Mouse (Mus musculus) right cerebral cortex, postnatal 25 days (tissue): ENCODE data around the gene Nlgn2.

Experiments used
- DNase-seq: peaks from one replicate; pipeline ENCODE4 v3.0.0; 2022

Gene Nlgn2

GRCm38 (mm10) chr11:69789431-69789830, 48.2 kb downstream of the Nlgn2 start:
- DNase-seq = no peak

GRCm38 (mm10) chr11:69787306-69787705, 50.3 kb downstream of the Nlgn2 start:
- no peak for DNase-seq

DNA sequence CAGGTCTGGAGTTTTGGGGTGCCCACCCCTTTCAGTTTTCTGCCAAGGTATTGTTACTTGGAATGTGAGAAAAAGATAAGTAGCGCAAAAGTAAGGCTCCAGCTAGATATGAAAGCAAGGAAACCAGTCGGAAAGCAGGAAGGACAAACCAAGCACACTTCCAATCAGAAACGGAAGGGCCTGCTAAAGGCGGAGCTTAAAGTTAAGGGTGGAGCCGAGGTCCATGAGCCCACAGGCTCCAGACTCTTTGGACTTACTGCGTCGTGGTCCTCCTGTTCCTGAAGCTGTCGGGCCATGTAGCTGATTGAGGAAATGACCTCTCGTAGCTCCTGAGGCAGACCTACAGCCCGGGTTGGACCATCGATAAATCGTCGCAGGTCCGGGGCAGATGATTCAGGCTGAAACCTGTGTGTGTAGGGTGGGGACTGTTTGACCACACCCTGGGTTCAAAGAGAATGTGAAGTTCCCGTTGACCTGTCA, 52.8 kb downstream of the Nlgn2 start:
- DNase-seq = no peak

- peak; percentile 3 for DNase-seq
Measured at GRCm38 (mm10) chr11:69781828-69782227, 55.8 kb downstream of the Nlgn2 start.

DNA sequence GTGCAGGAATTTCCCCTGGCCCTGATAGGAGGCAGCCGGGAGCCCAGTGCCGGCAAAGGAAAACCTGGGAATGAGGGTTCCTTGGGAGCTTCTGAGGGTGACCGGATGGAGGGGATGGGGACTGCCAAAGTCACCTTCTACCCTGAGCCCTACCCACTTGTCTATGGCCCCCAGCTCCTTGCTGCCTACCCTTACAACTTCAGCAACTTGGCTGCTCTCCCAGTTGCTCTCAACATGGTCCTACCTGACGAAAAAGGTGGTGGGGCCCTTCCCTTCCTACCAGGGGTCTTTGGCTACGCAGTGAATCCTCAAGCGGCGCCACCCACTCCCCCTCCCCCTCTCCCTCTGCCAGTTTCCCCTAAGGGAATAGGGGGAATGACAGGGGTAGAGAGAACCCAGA, 58.6 kb downstream of the Nlgn2 start:
- DNase-seq = no peak

DNA sequence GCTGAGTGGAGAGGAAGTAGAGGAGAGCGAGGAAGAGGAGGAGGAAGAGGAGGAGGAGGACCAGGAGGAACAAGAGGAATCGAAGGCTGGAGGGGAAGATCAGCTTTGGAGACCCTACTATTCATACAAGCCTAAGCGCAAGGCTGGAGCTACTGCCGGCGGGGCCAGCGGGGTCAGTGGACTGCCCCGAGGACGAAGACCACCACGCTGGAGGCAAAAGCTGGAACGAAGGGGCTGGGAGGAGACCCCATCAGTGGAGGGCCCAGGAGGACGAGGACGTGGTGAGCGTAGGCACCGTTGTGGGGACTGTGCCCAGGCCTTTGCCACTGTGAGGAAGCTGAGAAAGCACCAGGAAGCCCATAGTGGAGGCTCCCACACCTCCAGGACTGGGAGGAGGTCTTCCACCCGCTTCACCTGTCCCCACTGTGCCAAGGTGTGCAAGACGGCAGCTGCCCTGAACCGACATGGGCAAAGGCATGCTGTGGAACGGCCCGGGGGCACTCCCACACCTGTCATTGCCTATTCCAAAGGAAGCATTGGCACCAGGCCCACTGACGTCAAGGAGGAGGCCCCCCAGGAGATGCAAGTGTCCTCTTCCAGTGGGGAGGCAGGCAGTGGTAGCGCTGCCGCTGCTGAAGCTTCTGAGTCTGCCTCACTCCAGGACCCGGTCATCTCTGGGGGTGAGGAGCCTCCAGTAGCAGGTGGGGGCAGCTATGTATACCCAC, 59.2 kb downstream of the Nlgn2 start:
- DNase-seq = no peak

- DNase-seq = no peak
Measured at GRCm38 (mm10) chr11:69777504-69778257, 59.9 kb downstream of the Nlgn2 start.

GRCm38 (mm10) chr11:69776488-69776887, 61.1 kb downstream of the Nlgn2 start:
- DNase-seq = no peak

DNA sequence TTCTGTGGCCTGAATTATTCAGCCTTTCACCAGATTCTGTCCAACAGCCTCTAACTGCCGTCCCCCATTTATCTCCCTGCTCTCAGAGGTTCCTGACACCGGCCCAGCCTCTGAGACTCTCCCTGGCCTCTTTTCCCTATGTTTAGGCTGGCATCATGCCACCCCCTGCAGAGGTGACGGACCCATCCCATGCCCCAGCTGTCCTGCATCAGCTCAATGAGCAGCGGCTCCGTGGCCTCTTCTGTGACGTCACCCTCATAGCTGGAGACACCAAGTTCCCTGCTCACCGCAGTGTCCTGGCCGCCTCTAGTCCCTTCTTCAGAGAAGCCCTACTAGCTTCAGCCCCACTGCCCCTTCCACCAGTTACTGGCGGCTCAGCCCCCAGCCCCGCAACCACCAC, 61.9 kb downstream of the Nlgn2 start:
- no peak for DNase-seq

DNA sequence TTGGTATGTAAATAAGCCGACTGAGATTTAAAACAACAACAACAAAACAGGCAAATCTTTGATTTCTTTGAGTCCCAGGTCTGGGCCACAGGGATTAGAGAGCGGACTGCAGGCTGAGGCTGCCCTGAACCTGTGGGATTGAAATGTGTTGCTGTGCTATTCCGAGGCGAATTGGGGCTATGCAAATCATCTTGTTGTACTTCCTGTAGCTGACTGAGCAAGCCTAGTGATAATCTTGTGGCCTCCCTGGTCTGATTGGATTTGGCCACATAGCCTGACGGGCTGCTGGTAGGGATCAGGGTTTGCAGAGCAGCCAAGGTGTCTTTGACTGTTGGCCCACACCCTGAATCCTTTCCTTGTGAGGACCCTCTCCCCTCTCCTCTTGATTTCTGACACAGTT, 62.6 kb downstream of the Nlgn2 start:
- no peak for DNase-seq
